In genomic region chr10:120465121-120465520, GRCm38 (mm10) we compare ENCODE assay signal across 27 mouse cellular contexts.
"Had no signal": no experiment of that assay in that cellular context is flagged by ENCODE, and none has a peak within 500 bp of the region (broad histone marks: within the 10 kb centered on the region; RNA-seq: fewer than 3 reads in every experiment).

No protein-coding gene starts in this region.

- H3K27me3 ChIP-seq: heart, embryonic 12.5 days; hindbrain, embryonic 12.5 days; kidney, embryonic 15.5 days; limb, embryonic 13.5 days; limb, embryonic 15.5 days; liver, embryonic 12.5 days had no signal

- H3K9ac ChIP-seq: heart, embryonic 12.5 days; hindbrain, embryonic 12.5 days; hindbrain, embryonic 14.5 days; kidney, embryonic 15.5 days; limb, embryonic 13.5 days; limb, embryonic 15.5 days; liver, embryonic 12.5 days; liver, embryonic 14.5 days had no signal

- H3K4me3 ChIP-seq: gastrocnemius, adult 2 months; heart, embryonic 10.5 days; heart, embryonic 12.5 days; hindbrain, embryonic 10.5 days; hindbrain, embryonic 12.5 days; kidney, embryonic 15.5 days; limb, embryonic 13.5 days; limb, embryonic 15.5 days; liver, embryonic 12.5 days had no signal

- H3K9me3 ChIP-seq: heart, embryonic 10.5 days; heart, embryonic 12.5 days; hindbrain, embryonic 10.5 days; hindbrain, embryonic 12.5 days; kidney, embryonic 15.5 days; limb, embryonic 13.5 days; limb, embryonic 15.5 days; liver, embryonic 12.5 days had no signal

- H3K4me2 ChIP-seq: heart, embryonic 12.5 days; hindbrain, embryonic 12.5 days; hindbrain, embryonic 14.5 days; kidney, embryonic 15.5 days; limb, embryonic 13.5 days; limb, embryonic 15.5 days; liver, embryonic 12.5 days had no signal

- DNase-seq: gastrocnemius, adult 2 months; gastrocnemius, postnatal 10 days; gastrocnemius, postnatal 25 days; heart, adult 18-20 months; heart, postnatal 10 days; heart, postnatal 4 days; kidney, adult 18-20 months; kidney, adult 9 months; kidney, postnatal 14 days; kidney, postnatal 36 days; layer of hippocampus, adult 9-11 months; layer of hippocampus, postnatal 36 days; left cerebral cortex, postnatal 4 days had no signal

- H3K27ac ChIP-seq: gastrocnemius, adult 2 months; heart, embryonic 10.5 days; hindbrain, embryonic 10.5 days; hindbrain, embryonic 12.5 days; hindbrain, embryonic 14.5 days; kidney, embryonic 15.5 days; kidney, postnatal 0 days; limb, embryonic 13.5 days; limb, embryonic 15.5 days; liver, embryonic 12.5 days; liver, embryonic 14.5 days had no signal

- ATAC-seq: hindbrain, embryonic 16.5 days; inflammation-experienced regulatory T-cells, adult 6 months; intestine, postnatal 0 days; liver, embryonic 12.5 days had no signal
